Mouse (Mus musculus): ENCODE data around the gene Hip1. TPM values are rescaled to one million over a fixed set of nuclear protein-coding genes. Genes with fewer than 3 reads are reported as not detected.
A peak's percentile ranks its signal among the peaks of the same experiment; 100 is the strongest.
"Not testable (repeated sequence)": the region's sequence is repeated elsewhere in the genome, so short reads cannot be mapped to it uniquely, and the experiment has no call there.

Hip1 gene
- total RNA-seq, 2 experiments from 2014 or later: 20.0 to 28.0 TPM

DNA sequence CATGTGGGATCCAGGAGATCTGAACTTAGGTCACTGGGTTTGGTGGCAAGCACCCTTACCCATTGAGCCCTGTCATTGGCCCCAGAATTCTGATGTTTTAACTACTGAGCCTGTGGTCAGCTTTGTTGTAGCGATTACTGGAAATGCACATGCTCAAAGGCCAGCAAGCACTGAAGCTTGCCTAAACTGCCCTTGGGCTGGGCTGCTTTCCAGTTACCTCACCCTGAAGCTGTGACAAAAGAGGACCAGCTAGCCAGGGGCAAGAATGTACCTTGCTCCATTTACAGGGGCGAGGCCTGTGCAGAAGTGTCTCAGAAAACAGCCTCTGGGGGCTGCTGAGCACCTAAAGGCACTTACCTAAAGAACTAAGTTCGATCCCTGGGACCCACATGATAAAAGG, 51.8 kb downstream of the Hip1 start:
- peak; percentile 40 to 58 for DNase-seq

DNA sequence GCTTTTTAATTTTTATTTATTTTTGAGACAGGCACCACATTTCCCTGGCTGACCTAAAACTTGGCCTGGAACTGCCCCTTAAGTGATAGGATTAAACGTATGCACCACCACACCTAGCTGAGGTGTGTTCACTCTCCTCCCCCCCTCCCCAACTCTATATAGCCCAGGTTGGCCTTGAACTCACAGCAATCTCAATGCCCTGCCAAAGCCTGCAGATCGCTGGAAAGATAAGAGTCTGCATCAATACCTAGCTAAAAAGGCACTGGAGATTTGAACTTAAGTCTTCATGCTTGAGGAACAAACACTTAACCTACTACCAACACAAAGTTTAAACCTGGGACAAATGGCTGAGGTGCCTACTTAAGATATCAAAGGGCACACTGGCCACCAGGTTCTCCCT, 52.8 kb downstream of the Hip1 start:
- no peak for DNase-seq

GRCm38 (mm10) chr5:135489695-135490294, 55.1 kb downstream of the Hip1 start:
- no peak for DNase-seq

- DNase-seq: peak; percentile 73 to 84
Observed at GRCm38 (mm10) chr5:135488881-135489694, 55.8 kb downstream of the Hip1 start.

- no peak for DNase-seq
Observed at GRCm38 (mm10) chr5:135488222-135488880, 56.6 kb downstream of the Hip1 start.

GRCm38 (mm10) chr5:135485289-135485688, 59.6 kb downstream of the Hip1 start:
- no peak for DNase-seq

- not testable (repeated sequence) for DNase-seq
Observed at GRCm38 (mm10) chr5:135483865-135484264, 61.1 kb downstream of the Hip1 start.

- no peak for DNase-seq
Observed at GRCm38 (mm10) chr5:135478877-135479600, 65.9 kb downstream of the Hip1 start.

DNA sequence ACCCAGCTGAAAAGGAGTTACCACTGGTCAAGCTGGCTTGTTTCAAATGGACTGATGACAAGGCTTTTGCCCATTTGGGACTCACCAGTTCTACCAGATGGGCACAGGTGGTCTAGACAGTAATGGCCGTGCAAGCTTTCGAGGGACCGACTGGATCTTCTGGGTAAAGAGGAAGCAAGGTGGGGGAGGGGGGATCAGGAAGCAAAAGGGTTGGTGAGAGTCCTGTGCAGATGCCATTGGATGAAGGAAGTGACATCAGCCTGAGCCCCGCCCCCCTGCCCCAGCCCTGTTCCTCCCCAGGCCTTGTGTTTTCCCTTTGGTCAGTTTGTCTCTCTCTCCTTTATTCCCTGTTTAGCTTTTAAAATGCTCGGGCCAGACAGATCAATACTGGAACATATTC, 68.7 kb downstream of the Hip1 start:
- no peak for DNase-seq

GRCm38 (mm10) chr5:135472405-135472804, 72.5 kb downstream of the Hip1 start:
- no peak for DNase-seq

GRCm38 (mm10) chr5:135471747-135472146, 73.2 kb downstream of the Hip1 start:
- no peak for DNase-seq

DNA sequence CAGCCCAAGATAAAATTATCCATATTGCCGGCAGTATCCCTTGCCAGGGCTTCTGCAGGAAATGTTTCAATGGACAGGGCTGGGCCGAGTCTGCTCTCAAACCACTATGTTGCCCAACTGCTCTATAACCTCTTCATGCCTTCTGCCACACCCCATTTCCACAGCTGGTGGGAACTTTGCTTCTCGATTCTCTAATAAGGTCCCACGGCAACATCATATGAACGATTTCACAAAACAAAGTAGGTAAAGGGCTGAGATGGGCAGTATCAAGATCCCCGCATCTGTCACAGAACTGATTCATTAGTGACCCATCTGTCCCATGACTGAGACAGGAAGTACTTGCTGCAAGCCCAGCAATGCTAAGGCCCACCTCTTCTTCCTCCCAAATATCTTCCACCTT, 76.6 kb downstream of the Hip1 start:
- DNase-seq: no peak

GRCm38 (mm10) chr5:135465833-135466291, 79.1 kb downstream of the Hip1 start:
- peak in 1 of 2 experiments; percentile 31 for DNase-seq

DNA sequence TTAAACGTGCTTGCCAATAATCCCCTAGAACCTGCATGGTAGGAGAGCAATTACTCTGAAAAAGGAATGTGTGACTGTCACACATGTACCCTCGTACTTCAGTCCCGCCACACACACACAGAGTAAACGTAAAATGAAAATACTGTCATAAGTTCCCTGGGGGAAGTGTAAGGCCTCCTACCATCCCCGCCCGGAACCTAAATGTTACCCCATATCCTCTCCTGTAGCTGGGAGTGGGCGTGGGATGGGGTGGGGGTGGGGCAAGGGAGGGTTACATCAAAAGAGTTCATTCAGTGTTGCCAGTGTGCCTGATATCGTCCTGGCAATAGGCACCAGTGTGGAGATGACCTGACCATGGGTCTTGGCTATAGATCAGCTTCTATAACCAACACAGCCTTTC, 81.5 kb downstream of the Hip1 start:
- DNase-seq: no peak

GRCm38 (mm10) chr5:135460833-135461173, 84.1 kb downstream of the Hip1 start:
- no peak for DNase-seq

DNA sequence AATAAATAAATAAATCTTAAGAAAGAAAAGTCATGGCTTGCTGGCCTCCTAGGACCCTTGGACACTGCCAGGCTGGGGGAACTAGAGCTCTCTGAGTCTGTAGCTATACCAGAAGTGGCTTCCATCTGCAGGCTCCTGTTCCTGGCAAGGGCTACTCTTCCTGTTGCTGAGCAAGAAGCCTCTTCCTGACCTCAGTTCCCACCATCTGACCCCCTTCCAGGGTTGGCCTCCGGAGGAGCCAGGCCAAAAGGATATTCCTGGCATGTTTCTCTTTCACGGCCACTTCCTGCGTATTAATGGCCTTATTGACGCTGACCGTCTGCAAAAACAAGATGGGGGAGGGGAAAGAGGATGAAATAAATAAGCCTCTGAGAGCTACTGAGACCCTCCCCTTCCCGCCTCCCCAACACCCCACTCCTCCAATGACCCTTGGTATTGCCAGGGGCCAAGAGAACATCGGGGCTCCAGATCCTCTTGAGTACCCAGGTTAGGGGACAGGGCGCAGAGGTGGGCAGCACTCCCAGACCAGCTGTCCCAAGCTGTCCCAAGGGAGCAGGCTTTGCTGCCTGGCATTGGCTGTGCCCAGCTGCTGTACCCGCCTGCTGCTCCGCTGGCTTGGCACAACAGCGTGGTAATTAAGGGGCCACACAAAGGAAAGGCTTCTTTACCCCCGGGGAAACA, 84.6 kb downstream of the Hip1 start:
- DNase-seq: peak; percentile 54 to 67

- DNase-seq: peak; percentile 49 to 61
Observed at GRCm38 (mm10) chr5:135459486-135459885, 85.4 kb downstream of the Hip1 start.

- no peak for DNase-seq
Observed at GRCm38 (mm10) chr5:135457961-135458360, 87.0 kb downstream of the Hip1 start.

- DNase-seq: no peak
Observed at GRCm38 (mm10) chr5:135456515-135456914, 88.4 kb downstream of the Hip1 start.

DNA sequence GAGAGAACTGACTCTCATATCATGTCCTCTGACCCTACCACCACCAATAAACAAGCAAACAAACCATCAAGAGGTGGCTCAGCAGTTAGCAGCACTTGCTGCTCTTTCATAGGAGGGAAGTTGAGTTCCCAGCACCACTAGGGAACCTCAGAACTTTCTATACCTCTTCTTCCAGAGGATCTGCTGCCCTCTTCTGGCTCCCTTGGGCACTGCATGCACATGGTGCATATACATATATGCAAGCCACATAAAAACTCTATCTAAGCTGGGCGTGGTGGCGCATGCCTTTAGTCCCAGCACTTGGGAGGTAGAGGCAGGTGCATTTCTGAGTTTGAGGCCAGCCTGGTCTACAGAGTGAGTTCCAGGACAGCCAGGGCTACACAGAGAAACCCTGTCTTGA, 90.7 kb downstream of the Hip1 start:
- DNase-seq: no peak

GRCm38 (mm10) chr5:135451559-135451958, 93.4 kb downstream of the Hip1 start:
- not testable (repeated sequence) for DNase-seq

GRCm38 (mm10) chr5:135451100-135451499, 93.8 kb downstream of the Hip1 start:
- DNase-seq: no peak
